Mouse (Mus musculus) bone marrow macrophage, adult 2 months (primary cell): ENCODE results near the gene Col4a1. TPM values are rescaled to one million over a fixed set of nuclear protein-coding genes. Genes with fewer than 3 reads are reported as not detected.

Experiments used
- H3K27ac ChIP-seq: 2 replicates; pipeline ENCODE4 v1.5.1; 2012; ENCODE audit warnings: low read depth, low read length; ENCODE audit not compliant: insufficient read depth
- H3K4me1 ChIP-seq: 2 replicates; pipeline ENCODE4 v1.6.1; 2012; ENCODE audit warnings: low read length; ENCODE audit not compliant: control insufficient read depth, insufficient read depth
- H3K4me3 ChIP-seq: 2 replicates; pipeline ENCODE4 v1.5.1; 2012; ENCODE audit warnings: mild to moderate bottlenecking, low read length, moderate library complexity; ENCODE audit not compliant: insufficient read depth
- CTCF ChIP-seq: IDR thresholded peaks from 2 replicates; pipeline ENCODE4 v1.5.1; 2012; ENCODE audit warnings: low read depth, mild to moderate bottlenecking, low read length, moderate library complexity
- POLR2A ChIP-seq: IDR thresholded peaks from 2 replicates; pipeline ENCODE4 v1.6.1; 2012; ENCODE audit warnings: mild to moderate bottlenecking, low read depth, low read length, borderline replicate concordance
- polyA plus RNA-seq: library from polyadenylated mRNA; stranded (reverse); fragments of >200 nt; gene quantifications from 2 replicates; pipeline ENCODE4 v1.2.4, GENCODE M21; 2012; ENCODE audit not compliant: missing spikeins, insufficient read depth, insufficient read length

Col4a1 gene
- polyA plus RNA-seq, 1 experiment, result 7.2 TPM

- Histone ChIP-seq H3K27ac (no peak overlapping the region), H3K4me3 (no peak overlapping the region), H3K4me1 (peaks cover 24% of the 10 kb centered on the region)
- no peak for TF ChIP-seq POLR2A
- no peak for TF ChIP-seq CTCF
Measured at GRCm38 (mm10) chr8:11168780-11169179, 143.8 kb downstream of the Col4a1 start.

- no peak overlapping the region for H3K4me3 ChIP-seq
- no peak for TF ChIP-seq CTCF
- TF ChIP-seq POLR2A, result no peak
- H3K27ac ChIP-seq, result no peak overlapping the region
- H3K4me1 ChIP-seq, result peaks cover 24% of the 10 kb centered on the region
Measured at GRCm38 (mm10) chr8:11167955-11168354, 144.7 kb downstream of the Col4a1 start.

- no peak for TF ChIP-seq POLR2A
- TF ChIP-seq CTCF, result no peak
- Histone ChIP-seq H3K27ac (no peak overlapping the region), H3K4me1 (peaks cover 25% of the 10 kb centered on the region), H3K4me3 (no peak overlapping the region)
Measured at GRCm38 (mm10) chr8:11165592-11165991, 147.0 kb downstream of the Col4a1 start.

- Histone ChIP-seq H3K4me3 (no peak overlapping the region), H3K27ac (no peak overlapping the region), H3K4me1 (peaks cover 9% of the 10 kb centered on the region; the same call in 1 of the 2 replicates)
- TF ChIP-seq CTCF (no peak), POLR2A (no peak)
Measured at GRCm38 (mm10) chr8:11156319-11156692, 156.3 kb downstream of the Col4a1 start.

- TF ChIP-seq POLR2A, result no peak
- no peak for TF ChIP-seq CTCF
- Histone ChIP-seq H3K4me3 (no peak overlapping the region), H3K4me1 (peaks cover 9% of the 10 kb centered on the region; the same call in 1 of the 2 replicates), H3K27ac (no peak overlapping the region)
Measured at GRCm38 (mm10) chr8:11155579-11156318, 156.9 kb downstream of the Col4a1 start.

GRCm38 (mm10) chr8:11150268-11150667 is 162.4 kb downstream of the Col4a1 start:
- H3K27ac ChIP-seq, result no peak overlapping the region
- TF ChIP-seq POLR2A, result no peak
- TF ChIP-seq CTCF, result no peak
- H3K4me3 ChIP-seq, result no peak overlapping the region
- no peaks in the 10 kb centered on the region for H3K4me1 ChIP-seq

GRCm38 (mm10) chr8:11149201-11149810 is 163.3 kb downstream of the Col4a1 start:
- H3K27ac ChIP-seq, result no peak overlapping the region
- TF ChIP-seq CTCF (no peak), POLR2A (no peak)
- no peaks in the 10 kb centered on the region for H3K4me1 ChIP-seq
- no peak overlapping the region for H3K4me3 ChIP-seq

- H3K4me3 ChIP-seq, result no peak overlapping the region
- no peak overlapping the region for H3K27ac ChIP-seq
- no peak for TF ChIP-seq CTCF
- TF ChIP-seq POLR2A, result no peak
- no peaks in the 10 kb centered on the region for H3K4me1 ChIP-seq
Measured at GRCm38 (mm10) chr8:11148797-11149196, 163.8 kb downstream of the Col4a1 start.

Other genes with a start within 250 kb of the Col4a1 start
- 2.6 and 2.7 TPM in 2 replicates for gene Col4a2, start within 50 bp of the Col4a1 start, polyA plus RNA-seq
- 12.2 and 12.5 TPM in 2 replicates for gene Rab20, start 165.9 kb upstream of the Col4a1 start, polyA plus RNA-seq
- gene Naxd, start 184.7 kb upstream of the Col4a1 start, polyA plus RNA-seq, result 45.1 and 48.0 TPM in 2 replicates
- gene Cars2, start 238.0 kb upstream of the Col4a1 start, polyA plus RNA-seq, result 19.5 and 27.3 TPM in 2 replicates
- gene Ing1, start 242.7 kb upstream of the Col4a1 start, polyA plus RNA-seq, result 52.6 and 59.4 TPM in 2 replicates